11 mouse cellular contexts compared by ENCODE assay signal in genomic region chr1:165113700-165114099, GRCm38 (mm10). TPM values are rescaled to one million over a fixed set of nuclear protein-coding genes. Genes with fewer than 3 reads are reported as not detected.
DNase-seq lines count a peak whose midpoint lies in the region; ATAC-seq and TF ChIP-seq lines count a peak whose summit lies in the region.
"Had no signal": no experiment of that assay in that cellular context is flagged by ENCODE, and none has a peak within 500 bp of the region (broad histone marks: within the 10 kb centered on the region; RNA-seq: fewer than 3 reads in every experiment).

No protein-coding gene starts in this region.

- H3K36me3 ChIP-seq in kidney, embryonic 14.5 days (ENCODE audit: control insufficient read depth, insufficient read depth, low read length) = no peaks in the 10 kb centered on the region
- no peaks in the 10 kb centered on the region for H3K36me3 ChIP-seq in kidney, adult 2 months (ENCODE audit: control insufficient read depth, insufficient read depth, low read length)
- no peaks in the 10 kb centered on the region for H3K36me3 ChIP-seq in forebrain, embryonic 12.5 days (replicated peaks)

- H3K27ac ChIP-seq in kidney, embryonic 14.5 days (ENCODE audit: low read depth, low read length) = no peak overlapping the region
- H3K27ac ChIP-seq in kidney, adult 2 months (ENCODE audit: insufficient read depth, low read depth, low read length) = no peak overlapping the region
- no peak overlapping the region for H3K27ac ChIP-seq in forebrain, embryonic 12.5 days

- H3K4me2 ChIP-seq in kidney, embryonic 14.5 days (replicated peaks; ENCODE audit: low read depth, low read length) = no peak overlapping the region; the same call in 1 of the 2 replicates
- H3K4me2 ChIP-seq in forebrain, embryonic 12.5 days = no peak overlapping the region

- no peak overlapping the region for H3K9ac ChIP-seq in kidney, embryonic 14.5 days (ENCODE audit: low read depth, low read length)
- no peak overlapping the region for H3K9ac ChIP-seq in forebrain, embryonic 12.5 days

- 24% methylated on average over 11 of the region's 11 CpGs for WGBS in kidney, embryonic 14.5 days
- whole genome bisulfite sequencing in kidney, adult 2 months = 50% methylated on average over 11 of the region's 11 CpGs
- 23% methylated on average over 11 of the region's 11 CpGs for WGBS in forebrain, embryonic 12.5 days

- H3K9me3 ChIP-seq in kidney, embryonic 14.5 days (ENCODE audit: control insufficient read depth, low read length) = no peaks in the 10 kb centered on the region
- H3K9me3 ChIP-seq in forebrain, embryonic 12.5 days = no peaks in the 10 kb centered on the region

- no peak for TF ChIP-seq POLR2A in kidney, adult 2 months (IDR thresholded peaks at IDR 0.05; ENCODE audit: low read depth, low read length)

- H3K4me3 ChIP-seq in kidney, embryonic 14.5 days (ENCODE audit: low read length) = no peak overlapping the region
- H3K4me3 ChIP-seq in kidney, adult 2 months (ENCODE audit: insufficient read depth, low read depth, low read length) = no peak overlapping the region
- H3K4me3 ChIP-seq in forebrain, embryonic 12.5 days (replicated peaks) = no peak overlapping the region

- TF ChIP-seq CTCF in kidney, adult 2 months (conservative IDR thresholded peaks at IDR 0.05; ENCODE audit: insufficient read depth, insufficient read length, low read depth, low read length) = no peak

- peaks cover 13% of the 10 kb centered on the region; the same call in 1 of the 2 replicates for H3K4me1 ChIP-seq in kidney, embryonic 14.5 days (ENCODE audit: control insufficient read depth, insufficient read depth, low read length)
- H3K4me1 ChIP-seq in kidney, adult 2 months (ENCODE audit: control insufficient read depth, insufficient read depth, low read length) = peaks cover 2% of the 10 kb centered on the region; the same call in 1 of the 2 replicates
- H3K4me1 ChIP-seq in forebrain, embryonic 12.5 days = peaks cover 10% of the 10 kb centered on the region

- ATAC-seq in frontal cortex, adult (ENCODE audit: low TSS enrichment) = peak; percentile 60
- ATAC-seq in kidney, embryonic 14.5 days (ENCODE audit: low FRiP score, low TSS enrichment) = peak; percentile 44; the same call in 1 of the 2 replicates
- ATAC-seq in forebrain, embryonic 12.5 days (ENCODE audit: low FRiP score) = peak; percentile 45

- no peaks in the 10 kb centered on the region for H3K27me3 ChIP-seq in kidney, embryonic 14.5 days (ENCODE audit: control insufficient read depth, insufficient read depth, low read length)
- H3K27me3 ChIP-seq in kidney, adult 2 months (replicated peaks; ENCODE audit: control insufficient read depth, insufficient read depth, low read length) = no peaks in the 10 kb centered on the region
- 0 out of 2 replicates have a peak, but pooled peaks cover 4% of the 10 kb centered on the region for H3K27me3 ChIP-seq in forebrain, embryonic 12.5 days

- no peak for DNase-seq in frontal cortex, postnatal 36 days (ENCODE audit: low spot score in 2 of 2)
- DNase-seq in kidney, adult 2 months = no peak
- DNase-seq in neural tube, embryonic 10.5 days (ENCODE audit: extremely low spot score, low spot score) = peak; percentile 22
- DNase-seq in right cerebral cortex, postnatal 10 days (ENCODE audit: low spot score in 2 of 2) = no peak
- DNase-seq in left cerebral cortex, adult 11 months (ENCODE audit: low spot score) = no peak
- DNase-seq: gastrocnemius, postnatal 25 days; kidney, postnatal 14 days; lung, adult 2 months had no signal

RNA-seq across cellular contexts. Expression of gene Tbx19, which starts 46.9 kb away (rescaled TPM):
- polyA plus RNA-seq in kidney, embryonic 14.5 days (2014; fragmentation: Nextera tagmentation; extraction: Ambion mirVana) = not detected in 2 replicates
- not detected in 2 replicates for polyA plus RNA-seq in kidney, adult 2 months (2012; rRNA removed)
- not detected in 2 replicates for polyA plus RNA-seq in forebrain, embryonic 12.5 days (2016; fragmentation: Nextera tagmentation; extraction: Ambion mirVana)
